Mouse (Mus musculus) limb, embryonic 11.5 days (tissue): ENCODE data around the gene Rnd3. TPM values are rescaled to one million over a fixed set of nuclear protein-coding genes. Genes with fewer than 3 reads are reported as not detected.

Experiments used
- ATAC-seq: fragments of 200-750 bp; cut with Nextera tagmentation; 2 replicates; pipeline ENCODE4 v1.8.0; 2017; ENCODE audit warnings: low read depth; ENCODE audit not compliant: insufficient number of reproducible peaks, low FRiP score, low TSS enrichment
- DNase-seq: peaks from one replicate; pipeline ENCODE4 v3.0.0-alpha.2; 2015; ENCODE audit warnings: low spot score
- H3K27ac ChIP-seq: fragments of 300-500 bp; sonication (generic); replicated peaks from 2 replicates; pipeline ENCODE4 v1.5.1; 2014; ENCODE audit warnings: low read depth, mild to moderate bottlenecking, low read length
- H3K27me3 ChIP-seq: fragments of 300-500 bp; sonication (generic); 2 replicates; pipeline ENCODE4 v1.6.1; 2014; ENCODE audit warnings: mild to moderate bottlenecking, low read length, mixed read lengths; ENCODE audit not compliant: control insufficient read depth, insufficient read depth
- H3K36me3 ChIP-seq: fragments of 300-500 bp; sonication (generic); 2 replicates; pipeline ENCODE4 v1.6.1; 2014; ENCODE audit warnings: mild to moderate bottlenecking, low read length, moderate library complexity, mixed read lengths; ENCODE audit not compliant: control insufficient read depth, insufficient read depth
- H3K4me1 ChIP-seq: fragments of 300-500 bp; sonication (generic); 2 replicates; pipeline ENCODE4 v1.6.1; 2014; ENCODE audit warnings: low read length, mixed read lengths; ENCODE audit not compliant: control insufficient read depth, insufficient read depth
- H3K4me2 ChIP-seq: fragments of 300-500 bp; sonication (generic); 2 replicates; pipeline ENCODE4 v1.6.1; 2014; ENCODE audit warnings: low read depth, mild to moderate bottlenecking, moderate library complexity; ENCODE audit not compliant: severe bottlenecking
- H3K4me3 ChIP-seq: fragments of 300-500 bp; sonication (generic); 2 replicates; pipeline ENCODE4 v1.5.1; 2014; ENCODE audit warnings: low read depth, low read length
- H3K9ac ChIP-seq: fragments of 300-500 bp; sonication (generic); 2 replicates; pipeline ENCODE4 v1.6.1; 2014; ENCODE audit warnings: mild to moderate bottlenecking, low read length
- H3K9me3 ChIP-seq: fragments of 300-500 bp; sonication (generic); 2 replicates; pipeline ENCODE4 v1.6.1; 2016; ENCODE audit warnings: low read length; ENCODE audit not compliant: control insufficient read depth
- WGBS: fragments of 180-500 bp; shearing (Covaris S2); extraction: QIAGEN DNeasy Blood & Tissue Kit; methylation state at CpG from one replicate; pipeline ENCODE4 v1.1.7; 2014; 5-methylcytosine and 5-hydroxymethylcytosine counted together
- polyA plus RNA-seq: library from polyadenylated mRNA; unstranded; fragments of >200 nt; fragmentation: Nextera tagmentation; extraction: Ambion mirVana; gene quantifications from 2 replicates; pipeline ENCODE4 v1.2.1, GENCODE M21; 2014

Rnd3 gene
- polyA plus RNA-seq, 1 experiment from 2014 or later: 136 TPM

DNA sequence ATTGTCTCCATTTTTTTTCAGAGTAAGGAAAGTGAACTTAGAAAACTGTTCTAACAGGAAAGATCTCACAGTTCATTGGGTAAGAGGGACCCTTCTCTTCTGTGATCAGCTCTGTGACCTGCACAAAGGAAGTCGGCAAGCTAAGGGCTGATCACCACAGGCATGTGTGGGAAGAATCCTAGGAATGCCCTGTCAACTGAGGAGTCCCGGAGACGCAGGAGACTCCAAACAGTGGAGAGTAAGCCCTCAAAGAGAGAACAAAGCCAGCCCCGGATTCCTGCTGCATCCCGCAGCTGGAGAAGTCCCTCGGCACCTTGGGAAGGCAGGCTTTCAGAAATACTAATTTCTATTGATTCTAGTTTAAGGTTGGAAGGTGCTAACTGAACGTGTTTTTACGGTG, 8.4 kb downstream of the Rnd3 start:
- Histone ChIP-seq H3K4me2 (peak overlapping the region; percentile 33), H3K4me3 (peak overlapping the region; percentile 5; the same call in 1 of the 2 replicates), H3K9me3 (no peaks in the 10 kb centered on the region), H3K27ac (peak overlapping the region; percentile 75), H3K27me3 (no peaks in the 10 kb centered on the region), H3K36me3 (peaks cover 3% of the 10 kb centered on the region; the same call in 1 of the 2 replicates), H3K4me1 (peaks cover 45% of the 10 kb centered on the region), H3K9ac (peak overlapping the region; percentile 8; the same call in 1 of the 2 replicates)
- ATAC-seq: peak; percentile 72; the same call in 1 of the 2 replicates
- under 1% methylated on average over 8 of the region's 8 CpGs for WGBS
- DNase-seq: peak; percentile 59

GRCm38 (mm10) chr2:51139912-51140446, 8.9 kb downstream of the Rnd3 start:
- H3K4me3 ChIP-seq: no peak overlapping the region
- peaks cover 3% of the 10 kb centered on the region; the same call in 1 of the 2 replicates for H3K36me3 ChIP-seq
- WGBS: 3% methylated on average over 6 of the region's 6 CpGs
- H3K9me3 ChIP-seq: no peaks in the 10 kb centered on the region
- H3K9ac ChIP-seq: no peak overlapping the region
- DNase-seq (no peak), ATAC-seq (peak; percentile 49; the same call in 1 of the 2 replicates)
- H3K27me3 ChIP-seq: no peaks in the 10 kb centered on the region
- H3K27ac ChIP-seq: peak overlapping the region; percentile 75
- peaks cover 45% of the 10 kb centered on the region for H3K4me1 ChIP-seq
- peak overlapping the region; percentile 33; the same call in 1 of the 2 replicates for H3K4me2 ChIP-seq

DNA sequence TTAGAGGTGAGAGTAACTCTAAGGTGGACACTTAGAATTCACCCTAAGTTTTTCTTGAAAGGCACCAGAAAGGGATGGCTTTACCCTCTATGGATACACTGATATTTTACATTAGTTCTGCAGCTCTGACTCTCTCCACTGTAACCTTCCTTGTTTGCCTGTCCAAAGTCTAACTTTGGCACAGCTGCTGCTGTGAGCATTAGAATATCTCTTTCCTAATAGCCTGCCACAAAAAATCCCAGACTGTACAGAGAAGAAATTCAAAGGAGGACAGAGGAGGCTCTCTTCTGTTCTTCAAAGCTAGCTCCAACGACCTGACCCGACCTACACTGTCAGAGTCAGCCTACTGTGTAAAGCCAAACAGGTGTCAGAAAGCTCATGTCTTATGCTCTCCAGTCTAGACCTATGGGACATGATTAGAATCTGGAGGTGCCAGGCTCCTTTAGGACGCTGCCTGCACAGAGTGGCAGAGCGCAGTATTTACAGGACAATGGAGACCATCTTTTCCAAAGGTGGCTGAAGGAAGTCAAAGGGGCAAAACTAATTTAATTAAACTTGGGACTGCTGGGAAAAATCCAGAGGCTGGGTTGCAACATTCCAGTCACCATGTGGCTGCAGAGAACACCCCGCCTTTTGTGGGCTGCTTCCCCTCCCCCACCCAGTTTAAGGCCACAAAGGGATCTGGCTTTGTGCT, 9.5 kb downstream of the Rnd3 start:
- peak overlapping the region; percentile 16 for H3K4me2 ChIP-seq

GRCm38 (mm10) chr2:51137726-51138125, 11.2 kb downstream of the Rnd3 start:
- no peak for DNase-seq
- 30% methylated on average over 4 of the region's 4 CpGs for WGBS
- Histone ChIP-seq H3K9ac (no peak overlapping the region), H3K9me3 (no peaks in the 10 kb centered on the region), H3K4me2 (no peak overlapping the region), H3K27ac (no peak overlapping the region), H3K27me3 (no peaks in the 10 kb centered on the region), H3K4me3 (no peak overlapping the region), H3K36me3 (peaks cover 3% of the 10 kb centered on the region; the same call in 1 of the 2 replicates), H3K4me1 (peaks cover 38% of the 10 kb centered on the region)
- no peak for ATAC-seq

More for the DNA sequence above, 9.5 kb downstream of the Rnd3 start:
- H3K4me1 ChIP-seq: peaks cover 45% of the 10 kb centered on the region
- H3K4me3 ChIP-seq: no peak overlapping the region
- ATAC-seq (peak; percentile 55; the same call in 1 of the 2 replicates), DNase-seq (peak; percentile 73)
- H3K9ac ChIP-seq: no peak overlapping the region
- WGBS: 9% methylated on average over 5 of the region's 5 CpGs
- H3K27me3 ChIP-seq: no peaks in the 10 kb centered on the region
- H3K9me3 ChIP-seq: no peaks in the 10 kb centered on the region
- peaks cover 3% of the 10 kb centered on the region; the same call in 1 of the 2 replicates for H3K36me3 ChIP-seq
- H3K27ac ChIP-seq: peak overlapping the region; percentile 53; the same call in 1 of the 2 replicates

DNA sequence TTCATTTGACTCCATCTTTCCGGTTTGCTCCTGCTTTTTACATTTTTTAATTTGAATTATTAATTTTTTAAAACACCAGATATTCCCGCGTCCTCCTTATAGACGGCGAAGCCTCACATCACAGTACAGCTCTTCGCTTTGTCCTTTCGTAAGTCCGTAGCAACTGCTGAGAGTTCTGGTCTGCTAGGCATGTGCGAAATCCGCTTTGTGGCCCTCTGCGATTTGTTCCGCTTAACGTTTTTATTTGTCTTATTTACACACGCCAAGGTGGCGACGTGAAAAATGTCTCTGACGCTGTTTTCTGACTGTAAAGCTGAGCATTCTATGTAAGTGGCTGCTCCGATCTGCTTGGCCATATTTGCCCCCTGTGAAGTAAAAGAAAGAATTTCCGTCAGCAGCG, 16.7 kb downstream of the Rnd3 start:
- WGBS: 95% methylated on average over 20 of the region's 20 CpGs
- ATAC-seq: no peak
- no peak overlapping the region for H3K27ac ChIP-seq

DNA sequence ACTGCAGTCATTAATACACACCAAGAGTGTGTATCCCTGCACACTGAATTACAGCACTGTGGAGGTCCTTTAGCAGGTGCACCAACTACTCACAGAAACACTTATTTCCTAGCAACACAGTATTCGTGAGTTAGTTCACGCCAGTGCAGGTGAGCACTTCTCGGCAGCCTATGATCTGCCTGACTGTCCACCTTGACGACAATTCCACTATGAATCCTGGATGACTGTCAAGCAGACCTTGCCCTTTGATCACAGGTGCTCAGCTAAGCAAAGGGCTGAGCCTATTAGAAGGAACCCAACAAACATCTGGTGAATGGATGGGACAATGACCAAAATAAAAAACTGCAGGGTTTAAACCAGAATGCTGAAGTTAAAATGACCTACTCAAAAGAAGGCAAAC, 20.8 kb downstream of the Rnd3 start:
- Histone ChIP-seq H3K4me3 (no peak overlapping the region), H3K9ac (no peak overlapping the region), H3K27ac (no peak overlapping the region), H3K36me3 (peaks cover 4% of the 10 kb centered on the region), H3K9me3 (no peaks in the 10 kb centered on the region), H3K4me1 (no peaks in the 10 kb centered on the region), H3K4me2 (no peak overlapping the region), H3K27me3 (no peaks in the 10 kb centered on the region)
- no peak for DNase-seq
- 72% methylated on average over 4 of the region's 4 CpGs for WGBS
- peak; percentile 35; the same call in 1 of the 2 replicates for ATAC-seq

More for the DNA sequence above, 16.7 kb downstream of the Rnd3 start:
- Histone ChIP-seq H3K9ac (no peak overlapping the region), H3K4me3 (no peak overlapping the region), H3K4me1 (no peaks in the 10 kb centered on the region), H3K36me3 (peaks cover 7% of the 10 kb centered on the region), H3K27me3 (no peaks in the 10 kb centered on the region), H3K4me2 (no peak overlapping the region), H3K9me3 (no peaks in the 10 kb centered on the region)
- DNase-seq: no peak

- Histone ChIP-seq H3K36me3 (no peaks in the 10 kb centered on the region), H3K27ac (no peak overlapping the region), H3K4me2 (no peak overlapping the region), H3K27me3 (no peaks in the 10 kb centered on the region), H3K9me3 (no peaks in the 10 kb centered on the region), H3K4me1 (no peaks in the 10 kb centered on the region), H3K9ac (no peak overlapping the region), H3K4me3 (no peak overlapping the region)
- no peak for ATAC-seq
- no peak for DNase-seq
- WGBS: 77% methylated on average over 2 of the region's 2 CpGs
These were observed 38.6 kb downstream of the Rnd3 start for GRCm38 (mm10) chr2:51110271-51110670.

DNA sequence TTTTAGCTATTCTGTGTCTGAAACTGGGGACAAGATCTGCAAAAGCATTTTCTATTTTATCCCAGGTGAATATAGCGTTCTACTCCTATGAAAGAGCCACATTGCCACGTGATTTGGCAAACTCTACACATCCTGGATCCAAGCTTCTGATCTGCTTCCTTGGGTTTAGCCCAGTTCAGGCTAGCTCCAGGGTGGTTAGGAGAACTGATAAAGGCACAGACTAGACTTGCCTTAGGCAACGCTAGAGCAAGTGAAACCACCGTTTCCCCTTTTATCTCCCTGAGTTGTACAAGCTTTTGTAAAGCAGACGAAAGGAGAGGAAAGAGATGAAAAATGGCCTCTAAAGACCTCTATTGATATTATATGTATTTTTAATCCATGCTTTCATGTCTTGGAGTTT, 40.3 kb downstream of the Rnd3 start:
- Histone ChIP-seq H3K27ac (no peak overlapping the region), H3K36me3 (no peaks in the 10 kb centered on the region), H3K27me3 (no peaks in the 10 kb centered on the region), H3K9ac (no peak overlapping the region), H3K4me1 (no peaks in the 10 kb centered on the region), H3K9me3 (no peaks in the 10 kb centered on the region), H3K4me3 (no peak overlapping the region), H3K4me2 (no peak overlapping the region)
- no peak for ATAC-seq
- 72% methylated on average over 5 of the region's 5 CpGs for WGBS
- no peak for DNase-seq
